Mouse (Mus musculus) layer of hippocampus, adult 2 months (tissue): Measurements from ENCODE around the gene Smarcd1. TPM values are rescaled to one million over a fixed set of nuclear protein-coding genes. Genes with fewer than 3 reads are reported as not detected.

Experiments used
- DNase-seq, 2 experiments: peaks; one replicate each; pipeline ENCODE4 v3.0.0; 2022; ENCODE audit warnings: low spot score in 2 of 2
- H3K27ac ChIP-seq: fragments of 200-600 bp; 2 replicates; pipeline ENCODE4 v1.8.1; 2022
- H3K4me3 ChIP-seq: fragments of 200-600 bp; 2 replicates; pipeline ENCODE4 v1.8.1; 2022; ENCODE audit warnings: mild to moderate bottlenecking
- CTCF ChIP-seq: fragments of 200-600 bp; conservative IDR thresholded peaks from 2 replicates; pipeline ENCODE4 v1.8.1; 2022; ENCODE audit warnings: antibody characterized with exemption, mild to moderate bottlenecking, moderate library complexity
- long read RNA-seq, 2 experiments: library from polyadenylated mRNA; stranded (forward); transcript quantifications; one replicate each; pipeline ENCODE4 v2.0.0; 2021; ENCODE audit warnings: borderline mapping rate in 2 of 2
- total RNA-seq, 2 experiments: library from RNA; stranded (reverse); gene quantifications; 2 replicates each; pipeline ENCODE4 v1.2.3; 2021

Gene Smarcd1
- 100 to 1,000 TPM; 118 to 123 TPM for total RNA-seq
- long read RNA-seq, experiment 1, transcript Smarcd1-201 (13 exons, 3,307 nt): major isoform, 67 of 100 reads
- long read RNA-seq, experiment 1, partial matches to known transcripts: 16 of 100 reads
- long read RNA-seq, experiment 1, other reads (novel, unspliced or antisense): 17 of 100 reads
- long read RNA-seq, experiment 2, transcript Smarcd1-201 (13 exons, 3,307 nt): major isoform, 94 of 127 reads
- long read RNA-seq, experiment 2, partial matches to known transcripts: 31 of 127 reads
- long read RNA-seq, experiment 2, other reads (novel, unspliced or antisense): 2 of 127 reads

DNA sequence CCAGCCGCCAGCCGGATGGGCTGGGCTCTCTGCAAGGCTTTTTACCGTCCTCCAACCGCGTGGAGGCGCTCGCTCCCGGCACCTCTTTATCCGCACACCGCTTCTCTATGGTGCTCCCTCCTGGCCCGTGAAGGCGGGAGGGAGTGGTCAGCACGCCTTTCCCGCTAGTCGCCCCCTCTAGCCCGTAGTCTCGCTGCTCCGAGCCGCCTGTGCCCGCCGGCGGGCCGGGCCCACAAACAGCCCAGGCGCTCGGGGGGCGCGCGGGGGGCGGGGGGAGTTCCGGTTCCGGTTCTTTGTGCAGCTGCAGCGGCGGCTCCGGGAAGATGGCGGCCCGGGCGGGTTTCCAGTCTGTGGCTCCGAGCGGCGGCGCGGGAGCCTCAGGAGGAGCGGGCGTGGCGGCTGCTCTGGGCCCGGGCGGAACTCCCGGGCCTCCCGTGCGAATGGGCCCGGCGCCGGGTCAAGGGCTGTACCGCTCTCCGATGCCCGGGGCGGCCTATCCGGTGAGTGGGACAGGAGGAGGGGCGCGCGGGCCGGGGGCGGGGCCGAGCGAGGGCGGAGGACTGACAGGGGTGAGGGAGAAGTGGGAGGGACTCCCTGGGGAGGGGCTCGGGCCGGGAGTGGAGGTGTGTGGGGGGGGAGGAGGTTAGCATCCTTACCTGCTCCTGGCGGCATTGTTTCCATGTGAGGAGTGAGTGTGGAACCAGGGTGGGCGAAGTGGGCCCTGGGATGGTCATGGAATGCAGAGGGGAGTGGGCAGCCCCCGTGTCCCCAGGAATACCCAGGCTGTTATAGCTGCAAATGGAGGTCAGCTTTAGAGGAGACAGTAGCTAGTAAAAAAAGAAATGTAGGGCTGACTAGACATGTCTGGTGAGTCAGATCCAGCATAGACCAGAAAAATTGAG is at the start of gene Smarcd1:
Gene Smarcd1, plus strand, starts transcription at position 131 of the 902 bp plus-strand sequence.
- peak; percentile 96 to 98 for DNase-seq
- Histone ChIP-seq H3K27ac (peak within 1 kb of the TSS; percentile 99), H3K4me3 (peak within 1 kb of the TSS; percentile 89)
- peak; percentile 91 for TF ChIP-seq CTCF

GRCm38 (mm10) chr15:99653291-99653690 is 48.6 kb upstream of the Smarcd1 start:
- H3K27ac ChIP-seq: no peak overlapping the region
- H3K4me3 ChIP-seq: no peak overlapping the region
- TF ChIP-seq CTCF: peak; percentile 44
- DNase-seq: no peak

DNA sequence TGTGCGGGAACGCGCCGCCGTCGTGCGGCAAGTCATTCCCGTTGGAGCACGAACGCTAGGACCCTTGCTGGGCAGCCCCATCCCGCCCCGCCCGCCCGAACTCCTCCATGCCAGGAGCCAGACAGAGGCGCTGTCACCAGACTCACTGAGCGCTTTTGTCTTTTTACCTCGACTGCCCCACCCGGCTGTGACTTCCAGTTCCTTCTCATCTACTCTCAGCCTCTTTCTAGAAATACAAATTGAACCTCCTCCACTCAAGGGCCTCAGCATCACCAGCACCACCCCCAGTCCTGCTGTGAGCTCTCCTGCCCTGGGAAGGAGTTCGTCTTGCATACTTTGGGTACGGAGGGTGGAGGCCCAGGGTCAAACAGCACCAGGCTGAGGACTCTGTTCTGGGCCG is 48.1 kb upstream of the Smarcd1 start:
- TF ChIP-seq CTCF: no peak
- H3K27ac ChIP-seq: no peak overlapping the region
- no peak overlapping the region for H3K4me3 ChIP-seq
- DNase-seq: no peak

- no peak overlapping the region for H3K4me3 ChIP-seq
- no peak for DNase-seq
- TF ChIP-seq CTCF: no peak
- no peak overlapping the region for H3K27ac ChIP-seq
Observed at GRCm38 (mm10) chr15:99655956-99656355, 46.0 kb upstream of the Smarcd1 start.

- DNase-seq: no peak
- no peak for TF ChIP-seq CTCF
Observed at GRCm38 (mm10) chr15:99658437-99658836, 43.5 kb upstream of the Smarcd1 start.

DNA sequence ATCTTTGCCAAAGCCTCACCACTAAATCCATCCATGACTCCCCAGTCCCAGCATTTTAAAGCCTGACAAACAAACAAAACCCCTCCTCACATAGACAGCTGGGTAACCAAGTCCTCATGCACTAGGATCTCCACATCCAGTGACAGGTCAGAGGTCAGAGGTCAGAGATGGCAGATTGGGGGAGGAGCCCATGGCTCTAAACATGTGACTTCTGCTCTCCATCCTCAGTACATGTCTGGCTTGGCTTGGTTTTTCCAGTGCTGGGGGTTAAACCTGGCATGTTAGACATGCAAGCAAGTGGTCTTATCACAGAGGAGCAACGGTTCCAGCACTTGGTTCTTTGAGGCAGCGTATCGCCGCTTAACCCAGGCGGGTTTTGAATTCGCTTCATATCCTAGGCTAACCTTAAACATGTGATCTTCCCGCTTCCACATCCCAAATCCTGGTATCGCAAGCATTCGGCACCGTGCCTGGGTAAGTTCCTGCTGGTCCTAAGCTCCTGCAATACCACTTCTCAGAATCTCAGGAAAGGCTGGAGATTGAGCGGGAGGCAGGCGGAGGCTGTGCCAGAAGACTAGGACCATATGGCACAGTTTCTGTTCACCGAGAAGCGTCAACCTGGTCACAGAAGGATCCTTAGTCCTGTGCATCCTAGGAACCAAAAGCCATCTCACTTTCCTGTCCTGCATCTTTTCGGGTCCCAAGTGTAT is 40.7 kb upstream of the Smarcd1 start:
- no peak for DNase-seq

More at GRCm38 (mm10) chr15:99658437-99658836, 43.5 kb upstream of the Smarcd1 start:
- Histone ChIP-seq H3K4me3 (no peak overlapping the region), H3K27ac (no peak overlapping the region)

GRCm38 (mm10) chr15:99662371-99662770 is 39.6 kb upstream of the Smarcd1 start:
- no peak for DNase-seq
- H3K27ac ChIP-seq: no peak overlapping the region
- no peak for TF ChIP-seq CTCF
- H3K4me3 ChIP-seq: no peak overlapping the region

More for the DNA sequence above, 40.7 kb upstream of the Smarcd1 start:
- H3K27ac ChIP-seq: no peak overlapping the region
- no peak overlapping the region for H3K4me3 ChIP-seq
- TF ChIP-seq CTCF: no peak

- H3K4me3 ChIP-seq: peak overlapping the region; percentile 54
- TF ChIP-seq CTCF: no peak
- H3K27ac ChIP-seq: peak overlapping the region; percentile 44; the same call in 1 of the 2 replicates
- peak; percentile 50 to 64 for DNase-seq
Observed at GRCm38 (mm10) chr15:99663964-99664599, 37.8 kb upstream of the Smarcd1 start.

- TF ChIP-seq CTCF: no peak
- Histone ChIP-seq H3K27ac (peak overlapping the region; percentile 44; the same call in 1 of the 2 replicates), H3K4me3 (peak overlapping the region; percentile 54)
- DNase-seq: peak; percentile 72 to 80
Observed at GRCm38 (mm10) chr15:99664600-99665451, 37.1 kb upstream of the Smarcd1 start.

GRCm38 (mm10) chr15:99667544-99667943 is 34.4 kb upstream of the Smarcd1 start:
- peak; percentile 37 for TF ChIP-seq CTCF
- Histone ChIP-seq H3K4me3 (no peak overlapping the region), H3K27ac (no peak overlapping the region)
- no peak for DNase-seq

GRCm38 (mm10) chr15:99668881-99669280 is 33.0 kb upstream of the Smarcd1 start:
- H3K27ac ChIP-seq: no peak overlapping the region
- peak; percentile 58 to 72 for DNase-seq
- TF ChIP-seq CTCF: peak; percentile 100
- H3K4me3 ChIP-seq: no peak overlapping the region
